Mouse (Mus musculus) G1E (cell line): Measurements from ENCODE around the gene Ipo13.

Source experiments
- CTCF ChIP-seq: IDR thresholded peaks from 2 replicates; pipeline ENCODE4 v1.5.1; 2012; ENCODE audit warnings: low read depth, low read length, inconsistent platforms, mixed read lengths
- GATA1 ChIP-seq: IDR thresholded peaks from 2 replicates; pipeline ENCODE4 v1.6.1; 2012; ENCODE audit warnings: borderline replicate concordance, low read length, inconsistent platforms, mixed read lengths
- GATA2 ChIP-seq: IDR thresholded peaks from 2 replicates; pipeline ENCODE4 v1.6.1; 2012; ENCODE audit warnings: low read depth, low read length, inconsistent platforms, borderline replicate concordance
- POLR2AphosphoS5 ChIP-seq: IDR thresholded peaks from 2 replicates; pipeline ENCODE4 v1.6.1; 2012; ENCODE audit warnings: low read depth, low read length, inconsistent platforms; ENCODE audit not compliant: insufficient replicate concordance

GRCm38 (mm10) chr4:117912685-117913273, 2.0 kb downstream of the Ipo13 start:
- no peak for TF ChIP-seq CTCF
- TF ChIP-seq POLR2AphosphoS5 = no peak
- TF ChIP-seq GATA1 = no peak
- TF ChIP-seq GATA2 = no peak
